Mouse (Mus musculus): Measurements from ENCODE around the gene Frs2.

- TF ChIP-seq POLR2A (IDR thresholded peaks at IDR 0.05; ENCODE audit: extremely low read depth, insufficient read depth, low read length) (no peak), CTCF (IDR thresholded peaks at IDR 0.05; ENCODE audit: low read depth, low read length) (no peak)
Measured at GRCm38 (mm10) chr10:117143311-117143710, 5.0 kb downstream of the Frs2 start.
